Mouse (Mus musculus) inflammation-experienced regulatory T-cells, adult 16 weeks (primary cell): ENCODE results near the gene Rtl10. TPM values are rescaled to one million over a fixed set of nuclear protein-coding genes. Genes with fewer than 3 reads are reported as not detected.

ENCODE experiments used
- polyA plus RNA-seq: library from polyadenylated mRNA; unstranded; fragments of 100-300 nt; shearing (Covaris generic); gene quantifications from one replicate; pipeline ENCODE4 v1.2.1, GENCODE M21; 2017

The Rtl10 gene
- polyA plus RNA-seq: 1.6 TPM

DNA sequence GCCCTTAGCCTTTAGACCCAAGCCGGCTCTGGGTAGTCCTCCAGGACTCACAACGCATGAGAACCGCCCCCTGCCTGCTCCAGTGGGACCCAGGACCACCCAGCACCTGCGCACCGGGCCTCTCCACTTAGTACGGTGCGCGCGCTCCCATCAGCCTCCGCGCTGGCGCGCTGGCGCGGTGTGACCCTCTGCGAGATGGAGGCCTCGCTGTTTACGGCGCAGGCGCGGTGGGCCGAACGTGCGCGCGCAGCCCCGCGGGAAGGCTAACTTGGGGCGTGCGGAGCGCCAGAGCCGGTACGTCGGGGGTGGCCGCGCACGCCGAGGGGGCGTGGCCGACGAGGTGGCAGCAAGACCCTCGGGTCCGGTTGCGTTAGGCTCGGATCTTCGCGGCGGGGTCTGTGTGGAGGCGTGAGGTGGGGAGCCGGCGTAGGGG is at the start of gene Rtl10, which contains the start of gene Gnb1l:
Gene Rtl10, plus strand, starts transcription at position 344 of the 433 bp plus-strand sequence.
Gene Gnb1l, plus strand, starts transcription at position 156 of the 433 bp plus-strand sequence.

Other genes starting within 250 kb of the Rtl10 start
- not detected for gene Gm49776, start 240.6 kb upstream of the Rtl10 start, polyA plus RNA-seq
- gene Dgcr8, start 209.7 kb upstream of the Rtl10 start, polyA plus RNA-seq: 30.0 TPM
- 61.0 TPM for gene Tango2, start 150.8 kb upstream of the Rtl10 start, polyA plus RNA-seq
- 2.4 TPM for gene Arvcf, start 150.7 kb upstream of the Rtl10 start, polyA plus RNA-seq
- gene Txnrd2, start 72.5 kb upstream of the Rtl10 start, polyA plus RNA-seq: 31.1 TPM
- gene Comt, start 72.0 kb upstream of the Rtl10 start, polyA plus RNA-seq: 74.7 TPM
- gene Gnb1l, start 188 bp upstream of the Rtl10 start, polyA plus RNA-seq: 17.5 TPM
- gene Tbx1, start 91.8 kb downstream of the Rtl10 start, polyA plus RNA-seq: not detected
- gene Gp1bb, start 123.5 kb downstream of the Rtl10 start, polyA plus RNA-seq: not detected
- gene Gm49601, start 127.5 kb downstream of the Rtl10 start, polyA plus RNA-seq: not detected
- 0.77 TPM for gene Sept5, start 131.1 kb downstream of the Rtl10 start, polyA plus RNA-seq